Mouse (Mus musculus) embryonic facial prominence, embryonic 14.5 days (tissue): ENCODE measurements at regions not wholly inside any gene's neighbourhood (a gene's known extent, or its start where the extent isn't known, plus 50 kb on each side); places are given as distances from the start of the nearest gene placed in this dataset.

Source experiments
- ATAC-seq: fragments of 200-750 bp; cut with Nextera tagmentation; 2 replicates; pipeline ENCODE4 v1.8.0; 2017; ENCODE audit warnings: low read depth, moderate number of reproducible peaks, moderate TSS enrichment
- DNase-seq: peaks from one replicate; pipeline ENCODE4 v3.0.0-alpha.2; 2015; ENCODE audit warnings: low spot score
- H3K27ac ChIP-seq: fragments of 300-500 bp; sonication (generic); replicated peaks from 2 replicates; pipeline ENCODE4 v1.5.1; 2014; ENCODE audit warnings: low read depth, mild to moderate bottlenecking, low read length, moderate library complexity
- H3K27me3 ChIP-seq: fragments of 300-500 bp; sonication (generic); replicated peaks from 2 replicates; pipeline ENCODE4 v1.6.1; 2014; ENCODE audit warnings: low read length; ENCODE audit not compliant: control insufficient read depth, insufficient read depth
- H3K36me3 ChIP-seq: fragments of 300-500 bp; sonication (generic); 2 replicates; pipeline ENCODE4 v1.6.1; 2014; ENCODE audit warnings: low read length, mixed read lengths; ENCODE audit not compliant: control insufficient read depth, insufficient read depth
- H3K4me1 ChIP-seq: fragments of 300-500 bp; sonication (generic); 2 replicates; pipeline ENCODE4 v1.6.1; 2014; ENCODE audit warnings: antibody characterized with exemption, low read length; ENCODE audit not compliant: control insufficient read depth, insufficient read depth
- H3K4me2 ChIP-seq: fragments of 300-500 bp; sonication (generic); 2 replicates; pipeline ENCODE4 v1.6.1; 2014; ENCODE audit warnings: low read depth, mild to moderate bottlenecking, low read length, moderate library complexity, mixed read lengths
- H3K4me3 ChIP-seq: fragments of 300-500 bp; sonication (generic); 2 replicates; pipeline ENCODE4 v1.5.1; 2014; ENCODE audit warnings: low read depth, mild to moderate bottlenecking, low read length
- H3K9ac ChIP-seq: fragments of 300-500 bp; sonication (generic); 2 replicates; pipeline ENCODE4 v1.6.1; 2014; ENCODE audit warnings: low read depth, mild to moderate bottlenecking, low read length, moderate library complexity, mixed read lengths
- H3K9me3 ChIP-seq: fragments of 300-500 bp; sonication (generic); 2 replicates; pipeline ENCODE4 v1.6.1; 2016; ENCODE audit warnings: low read length; ENCODE audit not compliant: control insufficient read depth
- WGBS: fragments of 180-500 bp; shearing (Covaris S2); extraction: QIAGEN DNeasy Blood & Tissue Kit; methylation state at CpG from one replicate; pipeline ENCODE4 v1.1.7; 2014; 5-methylcytosine and 5-hydroxymethylcytosine counted together

DNA sequence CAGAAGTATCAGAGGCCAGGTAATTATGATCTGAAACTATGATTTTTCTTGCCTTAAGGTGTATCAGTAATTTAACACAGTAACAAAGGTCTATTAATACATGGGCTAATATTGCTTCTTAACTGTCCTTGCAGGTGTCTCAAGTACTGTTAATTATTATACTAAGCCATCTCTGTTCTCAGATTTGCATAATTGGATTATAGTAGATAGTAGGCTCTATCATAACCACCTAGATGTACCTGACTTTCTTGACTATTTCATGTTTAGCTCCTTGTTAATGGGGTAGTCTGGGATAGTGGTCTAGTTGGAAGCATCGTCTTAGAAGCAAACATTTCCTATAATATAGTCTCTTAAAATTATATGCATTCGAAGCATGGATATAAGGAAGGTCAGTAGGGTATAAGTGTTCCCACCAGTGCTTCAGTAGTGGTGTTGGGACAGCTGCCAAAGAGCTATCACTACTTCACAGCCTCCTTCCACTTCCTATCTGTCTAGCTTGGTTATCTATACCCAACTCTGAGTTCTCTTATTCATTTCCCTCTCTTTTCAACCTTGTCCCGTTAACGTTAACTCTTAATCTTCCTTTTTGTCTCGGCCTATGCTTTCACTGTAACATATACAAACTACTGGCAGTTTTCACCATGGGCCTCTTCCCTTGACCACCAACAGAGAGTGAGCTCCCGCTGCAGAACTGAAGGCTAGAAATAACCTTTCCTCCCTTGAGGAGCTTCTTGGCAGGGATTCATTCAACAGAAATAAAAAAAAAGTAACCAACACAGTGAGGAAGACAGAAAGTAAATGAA, 630.9 kb upstream of the Lcorl start:
- no peak overlapping the region for H3K4me3 ChIP-seq
- no peaks in the 10 kb centered on the region for H3K4me1 ChIP-seq
- no peak for ATAC-seq
- no peak overlapping the region for H3K4me2 ChIP-seq
- H3K27ac ChIP-seq: no peak overlapping the region
- no peaks in the 10 kb centered on the region for H3K9me3 ChIP-seq
- WGBS: 68% methylated on average over 6 of the region's 6 CpGs
- no peaks in the 10 kb centered on the region for H3K27me3 ChIP-seq
- no peak overlapping the region for H3K9ac ChIP-seq
- DNase-seq: peak; percentile 10
- H3K36me3 ChIP-seq: no peaks in the 10 kb centered on the region

GRCm38 (mm10) chr5:46486740-46487326, 629.4 kb upstream of the Lcorl start:
- no peak for DNase-seq
- 90% methylated on average over 1 of the region's 1 CpGs for WGBS
- no peaks in the 10 kb centered on the region for H3K36me3 ChIP-seq
- H3K4me2 ChIP-seq: no peak overlapping the region
- no peak overlapping the region for H3K9ac ChIP-seq
- ATAC-seq: no peak
- H3K27ac ChIP-seq: no peak overlapping the region
- no peaks in the 10 kb centered on the region for H3K4me1 ChIP-seq
- H3K4me3 ChIP-seq: no peak overlapping the region
- H3K27me3 ChIP-seq: no peaks in the 10 kb centered on the region
- no peaks in the 10 kb centered on the region for H3K9me3 ChIP-seq

- Histone ChIP-seq H3K27me3 (no peaks in the 10 kb centered on the region), H3K9ac (no peak overlapping the region), H3K27ac (no peak overlapping the region), H3K4me3 (no peak overlapping the region), H3K9me3 (no peaks in the 10 kb centered on the region), H3K4me1 (no peaks in the 10 kb centered on the region), H3K4me2 (no peak overlapping the region), H3K36me3 (no peaks in the 10 kb centered on the region)
- WGBS: 84% methylated on average over 3 of the region's 3 CpGs
- ATAC-seq (no peak), DNase-seq (no peak)
These were observed 598.9 kb upstream of the Lcorl start for GRCm38 (mm10) chr5:46456356-46456755.

GRCm38 (mm10) chr5:46448274-46448673, 590.9 kb upstream of the Lcorl start:
- Histone ChIP-seq H3K4me3 (no peak overlapping the region), H3K4me2 (no peak overlapping the region), H3K4me1 (peaks cover 13% of the 10 kb centered on the region), H3K9ac (no peak overlapping the region), H3K27me3 (no peaks in the 10 kb centered on the region), H3K27ac (no peak overlapping the region), H3K36me3 (no peaks in the 10 kb centered on the region), H3K9me3 (no peaks in the 10 kb centered on the region)
- no peak for ATAC-seq
- WGBS: 60% methylated on average over 4 of the region's 4 CpGs
- no peak for DNase-seq

GRCm38 (mm10) chr5:46445844-46446243, 588.4 kb upstream of the Lcorl start:
- ATAC-seq: peak; percentile 53; the same call in 1 of the 2 replicates
- no peak overlapping the region for H3K4me3 ChIP-seq
- H3K4me1 ChIP-seq: peaks cover 13% of the 10 kb centered on the region
- H3K27me3 ChIP-seq: no peaks in the 10 kb centered on the region
- H3K9me3 ChIP-seq: no peaks in the 10 kb centered on the region
- no peak overlapping the region for H3K9ac ChIP-seq
- no peak overlapping the region for H3K27ac ChIP-seq
- no peaks in the 10 kb centered on the region for H3K36me3 ChIP-seq
- DNase-seq: peak; percentile 41
- H3K4me2 ChIP-seq: no peak overlapping the region
- 38% methylated on average over 3 of the region's 3 CpGs for WGBS

DNA sequence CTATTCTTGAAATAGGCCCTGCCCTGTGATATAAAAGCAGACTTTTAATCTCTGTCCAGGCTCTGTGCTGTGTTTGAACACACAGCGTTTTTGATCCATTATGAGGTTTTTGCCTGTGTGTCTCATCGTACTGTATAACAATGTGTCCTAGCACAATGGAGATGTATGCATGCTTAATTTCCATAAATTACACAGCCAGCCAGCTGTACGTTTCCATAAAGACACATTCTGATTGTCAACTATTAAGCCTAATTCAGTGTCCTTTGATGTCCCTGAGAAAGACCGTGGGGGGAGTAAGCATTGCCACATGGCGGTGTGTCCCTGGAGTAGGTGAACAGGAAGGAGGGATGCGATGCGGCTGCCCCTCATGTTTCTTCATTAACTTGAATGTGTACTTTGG, 587.7 kb upstream of the Lcorl start:
- no peak overlapping the region for H3K27ac ChIP-seq
- WGBS: 28% methylated on average over 7 of the region's 7 CpGs

DNA sequence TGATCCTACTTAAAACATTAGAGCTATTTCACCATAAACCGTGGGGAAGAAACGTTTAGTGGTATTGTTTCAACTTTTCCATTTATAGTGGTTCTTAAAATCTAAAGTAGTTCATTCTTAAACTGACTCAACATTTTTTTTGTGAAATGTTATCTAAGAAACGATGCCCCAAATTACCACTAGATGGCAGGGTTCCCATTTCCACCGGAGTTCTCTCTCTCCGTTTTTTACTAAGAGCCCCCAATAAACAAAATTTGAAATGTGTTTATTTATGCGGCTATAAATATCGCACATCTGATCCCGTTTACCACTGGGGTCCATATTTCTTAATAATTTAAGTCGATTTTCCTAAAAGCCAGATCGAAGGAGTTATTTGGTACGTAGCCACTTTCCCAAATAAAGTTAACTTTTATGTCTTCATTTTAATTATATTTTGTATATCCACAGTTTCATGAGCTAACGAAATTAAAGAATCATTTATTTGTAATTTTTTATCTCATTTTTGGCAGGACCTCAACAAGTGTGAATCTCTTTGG, 586.5 kb upstream of the Lcorl start:
- no peak overlapping the region for H3K4me3 ChIP-seq
- H3K4me2 ChIP-seq: peak overlapping the region; percentile 34; the same call in 1 of the 2 replicates
- ATAC-seq: no peak

More for the DNA sequence above, 587.7 kb upstream of the Lcorl start:
- no peaks in the 10 kb centered on the region for H3K36me3 ChIP-seq
- no peak overlapping the region for H3K9ac ChIP-seq
- H3K4me2 ChIP-seq: peak overlapping the region; percentile 17; the same call in 1 of the 2 replicates
- H3K9me3 ChIP-seq: no peaks in the 10 kb centered on the region
- H3K4me3 ChIP-seq: no peak overlapping the region
- no peaks in the 10 kb centered on the region for H3K27me3 ChIP-seq
- H3K4me1 ChIP-seq: peaks cover 13% of the 10 kb centered on the region
- no peak for DNase-seq
- no peak for ATAC-seq

GRCm38 (mm10) chr5:46442600-46443248, 585.3 kb upstream of the Lcorl start:
- H3K36me3 ChIP-seq: no peaks in the 10 kb centered on the region
- no peaks in the 10 kb centered on the region for H3K9me3 ChIP-seq
- H3K27ac ChIP-seq: no peak overlapping the region
- ATAC-seq (peak; percentile 62; the same call in 1 of the 2 replicates), DNase-seq (no peak)
- H3K4me1 ChIP-seq: peaks cover 13% of the 10 kb centered on the region
- H3K27me3 ChIP-seq: no peaks in the 10 kb centered on the region
- H3K4me3 ChIP-seq: no peak overlapping the region
- WGBS: 72% methylated on average over 6 of the region's 6 CpGs
- H3K9ac ChIP-seq: no peak overlapping the region
- H3K4me2 ChIP-seq: no peak overlapping the region

More for the DNA sequence above, 586.5 kb upstream of the Lcorl start:
- peak; percentile 58 for DNase-seq
- 11% methylated on average over 12 of the region's 12 CpGs for WGBS
- no peaks in the 10 kb centered on the region for H3K9me3 ChIP-seq
- peaks cover 13% of the 10 kb centered on the region for H3K4me1 ChIP-seq
- H3K36me3 ChIP-seq: no peaks in the 10 kb centered on the region
- H3K27ac ChIP-seq: no peak overlapping the region
- H3K27me3 ChIP-seq: no peaks in the 10 kb centered on the region
- no peak overlapping the region for H3K9ac ChIP-seq
